Mouse (Mus musculus) granulocyte monocyte progenitor cell, adult 5-6 weeks (primary cell): ENCODE results near the gene Stk32b. TPM values are rescaled to one million over a fixed set of nuclear protein-coding genes. Genes with fewer than 3 reads are reported as not detected.

Source experiments
- ATAC-seq: replicated peaks from 2 replicates; pipeline ENCODE4 v1.8.0; 2016; ENCODE audit warnings: mild to moderate bottlenecking, moderate TSS enrichment, inconsistent platforms; ENCODE audit not compliant: poor library complexity, severe bottlenecking
- total RNA-seq, 2 experiments: library from RNA; stranded (forward) in 1 of 2; stranded (reverse) in 1 of 2; fragments of 200-712, 200-1000 nt in 1 of 2; fragments of >200 nt in 1 of 2; fragmentation: Nextera tagmentation in 1 of 2; gene quantifications; 2 replicates each; pipeline ENCODE4 v1.2.3; 2014 to 2017

Gene Stk32b
- total RNA-seq, 2 experiments from 2014 or later: not detected

GRCm38 (mm10) chr5:37535227-37535626 is 181.7 kb downstream of the Stk32b start:
- ATAC-seq: no peak

DNA sequence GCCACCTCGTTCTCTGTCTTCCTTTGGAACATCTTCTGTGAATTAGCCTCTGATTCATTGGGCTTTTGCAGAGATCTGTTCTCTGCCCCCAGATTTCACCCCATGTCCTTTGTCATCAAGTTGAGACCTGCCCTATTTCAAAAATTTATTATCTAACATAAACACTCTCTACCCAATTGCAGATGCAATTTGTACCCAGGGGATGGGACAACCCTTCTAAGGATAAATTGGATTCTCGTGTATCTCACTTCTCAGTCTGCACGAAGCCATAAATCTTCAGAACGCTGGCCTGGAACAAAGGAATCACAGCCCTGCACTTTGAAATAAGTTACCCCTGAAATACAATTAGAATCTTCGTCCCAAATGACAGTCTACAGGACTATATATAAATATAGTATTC is 191.6 kb downstream of the Stk32b start:
- ATAC-seq: no peak

DNA sequence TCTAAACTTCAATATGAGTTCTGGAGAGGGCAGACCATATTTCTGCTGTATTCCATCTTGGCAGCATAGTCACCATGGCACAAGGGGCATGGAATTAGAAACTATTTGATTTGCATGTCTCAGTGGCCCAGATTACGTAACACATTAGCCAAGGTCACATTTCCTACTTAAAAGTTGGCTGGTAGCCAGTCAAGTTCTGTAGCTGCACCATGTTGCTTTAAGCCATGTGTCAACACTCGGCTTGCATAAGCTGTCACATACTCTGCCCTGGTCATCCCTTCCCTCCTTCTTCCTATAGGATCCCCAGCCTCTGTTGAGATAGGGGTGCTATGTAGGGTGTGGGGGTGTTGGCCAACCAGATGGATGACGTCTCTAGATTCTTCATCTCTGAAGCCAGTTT is 196.5 kb downstream of the Stk32b start:
- no peak for ATAC-seq

DNA sequence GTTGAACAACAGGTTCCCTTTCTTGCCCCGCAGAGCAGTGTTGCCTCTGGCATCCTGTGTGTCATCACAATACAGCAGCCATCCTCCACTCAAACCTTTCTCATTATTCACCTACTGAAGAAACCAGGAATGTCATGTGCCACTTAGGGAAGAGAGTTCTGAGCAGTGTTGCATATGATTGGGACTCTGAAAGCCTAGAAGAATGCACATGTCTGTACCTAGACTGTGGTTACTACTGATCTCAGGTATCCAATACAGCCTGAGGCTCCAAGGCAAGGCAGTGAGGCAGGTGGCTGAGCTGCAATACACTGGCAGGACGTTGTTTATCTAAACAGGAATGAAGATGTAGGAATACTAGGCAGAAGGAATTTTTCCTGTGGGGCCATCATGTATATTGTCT is 204.5 kb downstream of the Stk32b start:
- no peak for ATAC-seq

GRCm38 (mm10) chr5:37506880-37507519 is 210.0 kb downstream of the Stk32b start:
- ATAC-seq: no peak

DNA sequence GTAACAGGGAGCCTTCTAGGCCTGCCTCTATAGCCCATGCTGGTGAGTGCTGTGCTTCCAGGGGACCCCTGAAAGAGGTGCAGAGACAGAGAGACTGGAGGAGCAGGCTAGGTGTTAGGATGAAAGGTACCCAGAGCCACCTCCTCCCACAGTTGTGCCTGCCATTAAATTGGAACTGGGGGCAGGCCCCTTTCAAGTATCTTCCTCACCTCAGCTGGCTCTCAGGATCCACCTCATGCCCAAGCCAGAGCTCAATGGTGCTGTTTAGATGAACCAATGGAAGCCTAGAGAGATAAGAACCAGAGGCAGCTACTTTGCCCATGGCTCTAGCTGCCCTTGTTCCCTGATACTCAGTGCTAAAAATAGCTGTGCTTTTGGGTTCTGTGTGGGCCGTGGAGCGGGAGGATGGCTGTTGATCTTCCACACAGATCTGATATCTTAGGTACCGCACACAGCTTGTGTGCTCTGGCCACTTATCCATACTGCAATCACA is 221.9 kb downstream of the Stk32b start:
- no peak for ATAC-seq

DNA sequence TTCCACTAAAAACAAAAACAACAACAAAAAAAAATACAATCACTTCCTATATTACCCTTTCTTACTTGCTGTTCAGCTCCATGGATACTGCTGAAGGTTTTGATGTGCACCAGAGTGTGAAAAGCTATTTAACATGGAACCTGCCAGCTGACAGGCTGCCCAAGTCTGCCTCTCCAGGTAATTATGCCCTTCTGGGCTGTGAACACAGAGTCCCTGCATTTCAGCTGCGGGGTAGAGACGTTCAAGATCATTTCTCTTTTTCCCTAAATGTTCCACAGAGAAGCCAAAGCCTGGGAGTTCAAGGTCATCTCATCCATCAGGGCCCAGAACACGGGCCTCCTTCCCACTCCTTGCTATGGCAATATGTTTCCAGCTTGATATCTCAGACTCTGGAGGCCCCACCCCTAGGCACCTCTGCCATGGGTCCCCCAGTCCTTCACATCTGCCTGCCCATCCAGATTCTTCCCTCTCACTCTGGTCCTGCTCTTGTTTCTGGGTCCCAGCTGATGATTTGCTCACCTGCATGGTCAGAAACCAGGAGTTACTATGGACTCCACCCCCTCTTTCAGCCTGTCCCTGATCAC is 244.9 kb downstream of the Stk32b start:
- ATAC-seq: no peak

GRCm38 (mm10) chr5:37471584-37471983 is 245.4 kb downstream of the Stk32b start:
- no peak for ATAC-seq

DNA sequence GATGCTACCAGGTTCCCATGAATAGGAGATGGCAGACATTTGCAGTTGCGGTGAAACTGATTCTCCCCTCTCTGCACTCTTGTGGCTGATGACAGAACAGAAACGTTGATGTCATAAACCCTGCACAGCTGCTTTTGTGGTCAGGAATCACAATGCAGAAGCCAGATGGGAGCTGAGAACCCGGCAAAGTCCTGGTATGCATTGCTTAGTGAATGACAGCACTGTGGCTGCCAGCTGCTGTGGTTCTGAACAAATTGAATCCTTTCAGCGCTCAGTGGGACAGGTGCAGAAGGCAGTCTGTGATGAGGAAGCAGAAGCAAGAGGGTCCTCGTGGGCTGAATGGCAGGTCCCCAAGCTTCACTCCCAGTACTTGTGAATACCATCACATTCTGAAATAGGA is 247.9 kb downstream of the Stk32b start:
- ATAC-seq: no peak

- ATAC-seq: no peak
Observed at GRCm38 (mm10) chr5:37467646-37468045, 249.3 kb downstream of the Stk32b start.

- no peak for ATAC-seq
Observed at GRCm38 (mm10) chr5:37465461-37465860, 251.5 kb downstream of the Stk32b start.

- no peak for ATAC-seq
Observed at GRCm38 (mm10) chr5:37458236-37458635, 258.7 kb downstream of the Stk32b start.

- ATAC-seq: no peak
Observed at GRCm38 (mm10) chr5:37457831-37458230, 259.1 kb downstream of the Stk32b start.

DNA sequence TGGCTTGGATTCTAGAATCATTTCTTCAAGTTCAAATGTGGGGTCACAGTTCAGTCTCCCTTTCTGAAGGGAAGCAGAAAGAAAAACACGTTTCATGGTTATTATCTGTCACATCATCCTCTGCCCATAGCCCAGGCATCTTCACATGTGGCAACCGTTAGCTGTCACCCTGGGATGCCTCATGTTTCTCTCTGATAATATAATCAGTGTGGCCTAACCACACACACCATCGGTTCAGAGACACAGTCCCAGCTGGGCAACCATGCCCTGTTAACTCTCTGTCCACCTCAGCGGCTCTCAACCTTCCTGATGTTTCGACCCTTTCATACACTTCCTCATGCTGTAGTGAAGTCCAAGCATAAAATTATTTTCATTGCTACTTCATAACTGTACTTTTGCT is 259.8 kb downstream of the Stk32b start:
- no peak for ATAC-seq

- ATAC-seq: no peak
Observed at GRCm38 (mm10) chr5:37456590-37456989, 260.4 kb downstream of the Stk32b start.

DNA sequence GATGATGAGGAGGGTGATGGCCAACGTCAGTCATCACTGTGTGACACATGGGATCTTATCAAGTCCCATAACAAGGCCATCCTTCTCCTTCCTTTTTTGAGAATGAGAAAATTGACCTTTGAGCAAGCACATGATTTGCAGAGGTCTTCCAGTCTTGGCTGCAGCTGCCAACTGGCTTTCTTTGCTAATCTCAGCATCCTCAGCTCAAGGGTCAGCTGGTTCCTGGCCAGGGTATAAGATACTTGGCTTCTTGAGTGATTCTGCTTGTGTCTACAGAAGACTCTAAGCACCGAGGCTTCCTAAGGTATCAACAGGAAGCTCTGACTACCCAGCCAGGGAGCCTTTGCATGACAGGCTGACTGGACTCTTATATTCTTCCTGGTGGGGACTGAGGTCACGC is 269.4 kb downstream of the Stk32b start:
- ATAC-seq: no peak

GRCm38 (mm10) chr5:37442767-37443166 is 274.2 kb downstream of the Stk32b start:
- no peak for ATAC-seq

DNA sequence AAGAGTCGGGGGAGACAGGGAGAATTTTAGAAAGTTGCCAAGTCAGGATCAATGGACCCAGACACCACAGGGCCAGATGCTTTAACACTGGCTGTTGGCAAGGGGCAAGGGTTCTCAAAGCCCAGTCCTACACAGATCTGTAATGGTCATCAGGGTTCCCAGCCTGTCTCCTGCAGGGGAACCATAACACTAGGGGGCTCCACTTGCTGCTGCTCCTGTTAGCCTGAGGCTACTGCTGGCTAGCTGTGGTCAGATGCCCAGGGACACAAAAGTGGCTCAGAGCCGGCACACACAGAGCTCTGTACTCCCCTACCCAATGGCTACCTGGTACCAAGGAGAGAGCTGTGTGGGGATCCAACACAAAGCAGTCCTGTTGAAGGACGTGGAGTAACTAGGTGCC is 281.6 kb downstream of the Stk32b start:
- ATAC-seq: no peak

DNA sequence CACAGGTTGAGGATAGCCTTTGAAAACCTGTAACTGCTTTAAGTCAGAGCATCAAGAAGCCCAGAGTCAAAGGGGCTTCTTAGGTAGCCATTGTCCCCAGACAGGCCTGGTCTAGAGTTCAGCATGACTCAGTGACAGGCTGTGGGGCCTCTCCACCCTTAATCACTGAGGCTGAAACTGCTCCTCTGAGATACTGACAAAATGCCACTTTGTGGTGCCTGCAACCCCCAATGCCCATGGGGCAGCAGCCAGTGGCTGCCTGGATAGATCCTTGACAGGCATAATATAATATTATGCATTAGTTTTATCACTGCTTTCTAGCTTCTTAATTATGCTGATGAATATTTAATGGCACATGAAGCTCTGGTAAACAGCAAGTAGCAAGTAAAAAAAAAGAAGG is 289.8 kb downstream of the Stk32b start:
- ATAC-seq: no peak

DNA sequence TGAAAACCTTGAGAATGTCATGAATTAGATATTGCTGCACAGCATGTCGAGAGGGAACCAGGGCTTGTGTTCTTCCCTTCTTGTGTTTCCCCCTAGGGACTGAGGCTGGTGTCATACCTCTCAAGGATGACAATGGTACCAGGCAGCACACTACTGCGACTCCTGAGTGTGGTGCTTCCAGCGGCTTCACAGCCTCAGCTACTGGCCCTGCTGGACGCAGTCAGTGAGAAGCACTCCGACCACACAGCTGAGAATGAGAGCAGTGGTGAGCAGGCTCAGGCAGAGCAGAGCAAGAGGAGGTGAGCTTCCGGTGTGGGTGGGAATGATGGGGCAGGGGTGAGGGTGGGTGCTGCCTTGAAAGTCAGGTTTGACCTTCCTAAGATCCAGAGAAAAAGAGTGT is 297.9 kb downstream of the Stk32b start:
- ATAC-seq: no peak
